Mouse (Mus musculus): ENCODE results near the gene Rwdd1.

- TF ChIP-seq CTCF (IDR thresholded peaks at IDR 0.05; ENCODE audit: control insufficient read depth, insufficient read depth, insufficient read length) (no peak), CEBPB (IDR thresholded peaks at IDR 0.05; ENCODE audit: low read depth) (no peak), MYOG (IDR thresholded peaks at IDR 0.05; ENCODE audit: control insufficient read depth, extremely low read depth, insufficient read length) (no peak), MYOD1 (IDR thresholded peaks at IDR 0.05; ENCODE audit: control insufficient read depth, insufficient read length, low read depth) (no peak), USF1 (IDR thresholded peaks at IDR 0.05; ENCODE audit: low read depth) (no peak), FOSL1 (IDR thresholded peaks at IDR 0.05; ENCODE audit: insufficient read depth, low read length, poor library complexity, severe bottlenecking) (no peak)
Observed at GRCm38 (mm10) chr10:33974781-33975494, 44.5 kb downstream of the Rwdd1 start.
